Mouse (Mus musculus): ENCODE results near the gene Ddx51. TPM values are rescaled to one million over a fixed set of nuclear protein-coding genes. Genes with fewer than 3 reads are reported as not detected.

Ddx51 gene
- polyA plus RNA-seq, 1 experiment from 2014 or later: 7.5 TPM

- Histone ChIP-seq H3K4me1 (ENCODE audit: insufficient read depth) (no peaks in the 10 kb centered on the region), H3K27ac (ENCODE audit: low read depth) (no peak overlapping the region), H3K4me3 (ENCODE audit: low read depth, low read length) (no peak overlapping the region), H3K4me2 (ENCODE audit: low read depth, low read length) (no peak overlapping the region), H3K36me3 (replicated peaks; ENCODE audit: insufficient read depth, low read length) (no peaks in the 10 kb centered on the region), H3K9ac (replicated peaks) (no peak overlapping the region), H3K27me3 (ENCODE audit: insufficient read depth, low read length) (0 out of 2 replicates have a peak, but pooled peaks cover 3% of the 10 kb centered on the region), H3K9me3 (ENCODE audit: low read length) (no peaks in the 10 kb centered on the region)
- TF ChIP-seq CTCF (IDR thresholded peaks at IDR 0.05; ENCODE audit: low read depth): no peak
- no peak for TF ChIP-seq EP300 (IDR thresholded peaks at IDR 0.05; ENCODE audit: low read depth)
- 70% methylated on average over 10 of the region's 10 CpGs for WGBS (ENCODE audit: insufficient replicate concordance)
- no peak for ATAC-seq
- DNase-seq: no peak
Measured at GRCm38 (mm10) chr5:110627351-110627750, 25.9 kb upstream of the Ddx51 start.

GRCm38 (mm10) chr5:110628156-110628555 is 25.1 kb upstream of the Ddx51 start:
- Histone ChIP-seq H3K27ac (ENCODE audit: low read depth) (no peak overlapping the region), H3K9ac (replicated peaks) (no peak overlapping the region), H3K4me1 (ENCODE audit: insufficient read depth) (no peaks in the 10 kb centered on the region), H3K4me2 (ENCODE audit: low read depth, low read length) (no peak overlapping the region), H3K9me3 (ENCODE audit: low read length) (no peaks in the 10 kb centered on the region), H3K27me3 (ENCODE audit: insufficient read depth, low read length) (0 out of 2 replicates have a peak, but pooled peaks cover 3% of the 10 kb centered on the region), H3K4me3 (ENCODE audit: low read depth, low read length) (no peak overlapping the region), H3K36me3 (replicated peaks; ENCODE audit: insufficient read depth, low read length) (no peaks in the 10 kb centered on the region)
- no peak for TF ChIP-seq CTCF (IDR thresholded peaks at IDR 0.05; ENCODE audit: low read depth)
- no peak for TF ChIP-seq EP300 (IDR thresholded peaks at IDR 0.05; ENCODE audit: low read depth)
- DNase-seq (no peak), ATAC-seq (no peak)
- 30% methylated on average over 19 of the region's 19 CpGs for WGBS (ENCODE audit: insufficient replicate concordance)

- no peaks in the 10 kb centered on the region for H3K36me3 ChIP-seq (replicated peaks; ENCODE audit: insufficient read depth, low read length)
- no peaks in the 10 kb centered on the region for H3K4me1 ChIP-seq (ENCODE audit: insufficient read depth)
- TF ChIP-seq EP300 (IDR thresholded peaks at IDR 0.05; ENCODE audit: low read depth) (no peak), CTCF (IDR thresholded peaks at IDR 0.05; ENCODE audit: low read depth) (no peak)
- no peak overlapping the region for H3K4me3 ChIP-seq (ENCODE audit: low read depth, low read length)
- H3K9ac ChIP-seq (replicated peaks): no peak overlapping the region
- no peak overlapping the region for H3K4me2 ChIP-seq (ENCODE audit: low read depth, low read length)
- no peak overlapping the region for H3K27ac ChIP-seq (ENCODE audit: low read depth)
- DNase-seq: no peak
- 61% methylated on average over 2 of the region's 2 CpGs for WGBS (ENCODE audit: insufficient replicate concordance)
- H3K27me3 ChIP-seq (ENCODE audit: insufficient read depth, low read length): 0 out of 2 replicates have a peak, but pooled peaks cover 3% of the 10 kb centered on the region
- no peaks in the 10 kb centered on the region for H3K9me3 ChIP-seq (ENCODE audit: low read length)
- ATAC-seq: no peak
Measured at GRCm38 (mm10) chr5:110629525-110630120, 23.6 kb upstream of the Ddx51 start.

GRCm38 (mm10) chr5:110635951-110636707 is 17.1 kb upstream of the Ddx51 start:
- ATAC-seq (no peak), DNase-seq (no peak)
- TF ChIP-seq EP300 (IDR thresholded peaks at IDR 0.05; ENCODE audit: low read depth) (no peak), CTCF (IDR thresholded peaks at IDR 0.05; ENCODE audit: low read depth) (peak; percentile 71)
- Histone ChIP-seq H3K4me3 (ENCODE audit: low read depth, low read length) (no peak overlapping the region), H3K4me2 (ENCODE audit: low read depth, low read length) (no peak overlapping the region), H3K27me3 (ENCODE audit: insufficient read depth, low read length) (no peaks in the 10 kb centered on the region), H3K4me1 (ENCODE audit: insufficient read depth) (no peaks in the 10 kb centered on the region), H3K9me3 (ENCODE audit: low read length) (no peaks in the 10 kb centered on the region), H3K36me3 (replicated peaks; ENCODE audit: insufficient read depth, low read length) (no peaks in the 10 kb centered on the region), H3K27ac (ENCODE audit: low read depth) (no peak overlapping the region), H3K9ac (replicated peaks) (no peak overlapping the region)
- WGBS (ENCODE audit: insufficient replicate concordance): 42% methylated on average over 6 of the region's 6 CpGs

- Histone ChIP-seq H3K27ac (ENCODE audit: low read depth) (no peak overlapping the region), H3K27me3 (ENCODE audit: insufficient read depth, low read length) (no peaks in the 10 kb centered on the region), H3K9ac (replicated peaks) (no peak overlapping the region), H3K36me3 (replicated peaks; ENCODE audit: insufficient read depth, low read length) (no peaks in the 10 kb centered on the region), H3K4me3 (ENCODE audit: low read depth, low read length) (no peak overlapping the region), H3K9me3 (ENCODE audit: low read length) (no peaks in the 10 kb centered on the region), H3K4me2 (ENCODE audit: low read depth, low read length) (no peak overlapping the region), H3K4me1 (ENCODE audit: insufficient read depth) (no peaks in the 10 kb centered on the region)
- TF ChIP-seq CTCF (IDR thresholded peaks at IDR 0.05; ENCODE audit: low read depth): no peak
- no peak for TF ChIP-seq EP300 (IDR thresholded peaks at IDR 0.05; ENCODE audit: low read depth)
- DNase-seq (no peak), ATAC-seq (no peak)
- 72% methylated on average over 7 of the region's 7 CpGs for WGBS (ENCODE audit: insufficient replicate concordance)
Measured at GRCm38 (mm10) chr5:110638306-110639074, 14.8 kb upstream of the Ddx51 start.

- no peaks in the 10 kb centered on the region for H3K9me3 ChIP-seq (ENCODE audit: low read length)
- H3K4me3 ChIP-seq (ENCODE audit: low read depth, low read length): no peak overlapping the region
- H3K4me1 ChIP-seq (ENCODE audit: insufficient read depth): no peaks in the 10 kb centered on the region
- H3K9ac ChIP-seq (replicated peaks): no peak overlapping the region
- peak overlapping the region; percentile 42; the same call in 1 of the 2 replicates for H3K4me2 ChIP-seq (ENCODE audit: low read depth, low read length)
- H3K27me3 ChIP-seq (ENCODE audit: insufficient read depth, low read length): no peaks in the 10 kb centered on the region
- TF ChIP-seq CTCF (IDR thresholded peaks at IDR 0.05; ENCODE audit: low read depth) (peak; percentile 85), EP300 (IDR thresholded peaks at IDR 0.05; ENCODE audit: low read depth) (no peak)
- 20% methylated on average over 12 of the region's 12 CpGs for WGBS (ENCODE audit: insufficient replicate concordance)
- H3K36me3 ChIP-seq (replicated peaks; ENCODE audit: insufficient read depth, low read length): no peaks in the 10 kb centered on the region
- DNase-seq (peak; percentile 73), ATAC-seq (0 out of 2 replicates have a peak, but pooled peaks have one; percentile 31)
- no peak overlapping the region for H3K27ac ChIP-seq (ENCODE audit: low read depth)
Measured at GRCm38 (mm10) chr5:110639459-110639858, 13.8 kb upstream of the Ddx51 start.
